Mouse (Mus musculus) midbrain, postnatal 0 days (tissue): ENCODE data around the gene Rasal2. TPM values are rescaled to one million over a fixed set of nuclear protein-coding genes. Genes with fewer than 3 reads are reported as not detected.
A peak's percentile ranks its signal among the peaks of the same experiment; 100 is the strongest.

Experiments
- ATAC-seq: fragments of 200-750 bp; cut with Nextera tagmentation; 2 replicates; pipeline ENCODE4 v1.8.0; 2017; ENCODE audit warnings: moderate number of reproducible peaks, mild to moderate bottlenecking, moderate TSS enrichment, moderate library complexity; ENCODE audit not compliant: low FRiP score
- DNase-seq: peaks from one replicate; pipeline ENCODE4 v3.0.0-alpha.2; 2015; ENCODE audit warnings: low spot score
- H3K27ac ChIP-seq: fragments of 300-500 bp; sonication (generic); 2 replicates; pipeline ENCODE4 v1.5.1; 2014; ENCODE audit warnings: low read depth, mild to moderate bottlenecking, low read length, mixed read lengths
- H3K27me3 ChIP-seq: fragments of 300-500 bp; sonication (generic); 2 replicates; pipeline ENCODE4 v1.6.1; 2014; ENCODE audit warnings: low read length, control low read depth, mixed read lengths; ENCODE audit not compliant: insufficient read depth
- H3K36me3 ChIP-seq: fragments of 300-500 bp; sonication (generic); 2 replicates; pipeline ENCODE4 v1.6.1; 2014; ENCODE audit warnings: low read length, control low read depth, mixed read lengths; ENCODE audit not compliant: insufficient read depth
- H3K4me1 ChIP-seq: fragments of 300-500 bp; sonication (generic); 2 replicates; pipeline ENCODE4 v1.6.1; 2014; ENCODE audit warnings: mild to moderate bottlenecking, control low read depth, antibody characterized with exemption, low read length, mixed read lengths; ENCODE audit not compliant: insufficient read depth
- H3K4me2 ChIP-seq: fragments of 300-500 bp; sonication (generic); 2 replicates; pipeline ENCODE4 v1.6.1; 2014; ENCODE audit warnings: low read depth, mild to moderate bottlenecking, low read length, mixed read lengths; ENCODE audit not compliant: poor library complexity, severe bottlenecking
- H3K4me3 ChIP-seq: fragments of 300-500 bp; sonication (generic); 2 replicates; pipeline ENCODE4 v1.5.1; 2014; ENCODE audit warnings: low read depth, mild to moderate bottlenecking, low read length, moderate library complexity
- H3K9ac ChIP-seq: fragments of 300-500 bp; sonication (generic); replicated peaks from 2 replicates; pipeline ENCODE4 v1.6.1; 2014; ENCODE audit warnings: mild to moderate bottlenecking, low read length, moderate library complexity, mixed read lengths; ENCODE audit not compliant: poor library complexity, severe bottlenecking
- H3K9me3 ChIP-seq: fragments of 300-500 bp; sonication (generic); 2 replicates; pipeline ENCODE4 v1.6.1; 2016; ENCODE audit warnings: low read length, control low read depth
- CTCF ChIP-seq: IDR thresholded peaks from 2 replicates; pipeline ENCODE4 v1.5.1; 2016; ENCODE audit warnings: antibody characterized with exemption, mild to moderate bottlenecking
- WGBS: fragments of 180-500 bp; shearing (Covaris S2); extraction: QIAGEN DNeasy Blood & Tissue Kit; methylation state at CpG from one replicate; pipeline ENCODE4 v1.1.7; 2014; 5-methylcytosine and 5-hydroxymethylcytosine counted together
- polyA plus RNA-seq: library from polyadenylated mRNA; unstranded; fragments of >200 nt; fragmentation: Nextera tagmentation; extraction: Ambion mirVana; gene quantifications from 2 replicates; pipeline ENCODE4 v1.2.1, GENCODE M21; 2015
- total RNA-seq: library from RNA; depleted of rRNA; stranded (reverse); fragments of >200 nt; gene quantifications from 2 replicates; pipeline ENCODE4 v1.2.3, GENCODE M21; 2014

The Rasal2 gene
- total and polyA plus RNA-seq, 2 experiments from 2014 or later, result 36.3 to 41.2 TPM

GRCm38 (mm10) chr1:157114492-157114891 lies 297.9 kb downstream of the Rasal2 start:
- Histone ChIP-seq H3K9ac (no peak overlapping the region), H3K36me3 (no peaks in the 10 kb centered on the region), H3K4me3 (no peak overlapping the region), H3K4me1 (no peaks in the 10 kb centered on the region), H3K27me3 (no peaks in the 10 kb centered on the region), H3K27ac (no peak overlapping the region), H3K4me2 (no peak overlapping the region), H3K9me3 (no peaks in the 10 kb centered on the region)
- DNase-seq, result peak; percentile 36
- no peak for ATAC-seq
- 55% methylated on average over 2 of the region's 2 CpGs for WGBS
- TF ChIP-seq CTCF, result no peak

- Histone ChIP-seq H3K27ac (no peak overlapping the region), H3K9me3 (no peaks in the 10 kb centered on the region), H3K4me1 (no peaks in the 10 kb centered on the region), H3K36me3 (no peaks in the 10 kb centered on the region), H3K4me3 (no peak overlapping the region), H3K4me2 (no peak overlapping the region), H3K27me3 (no peaks in the 10 kb centered on the region), H3K9ac (no peak overlapping the region)
- whole genome bisulfite sequencing, result 71% methylated on average over 6 of the region's 6 CpGs
- no peak for ATAC-seq
- TF ChIP-seq CTCF, result no peak
- DNase-seq, result no peak
Measured at GRCm38 (mm10) chr1:157110287-157110835, 302.0 kb downstream of the Rasal2 start.

GRCm38 (mm10) chr1:157108580-157108979 lies 303.8 kb downstream of the Rasal2 start, which contains the start of gene Tex35:
Gene Tex35, minus strand, starts transcription at chr1:157108680.
- Histone ChIP-seq H3K9ac (no peak within 1 kb of the TSS), H3K4me2 (no peak within 1 kb of the TSS), H3K9me3 (no peaks in the 10 kb centered on the region), H3K4me3 (no peak within 1 kb of the TSS), H3K36me3 (no peaks in the 10 kb centered on the region), H3K27ac (no peak within 1 kb of the TSS), H3K4me1 (no peaks in the 10 kb centered on the region), H3K27me3 (no peaks in the 10 kb centered on the region)
- no peak for DNase-seq
- ATAC-seq, result no peak
- WGBS, result 91% methylated on average over 4 of the region's 4 CpGs
- no peak for TF ChIP-seq CTCF

- peak overlapping the region; percentile 30 for H3K9ac ChIP-seq
- H3K27ac ChIP-seq, result 0 out of 2 replicates have a peak overlapping the region, but pooled peaks have one; percentile 39
- no peak for TF ChIP-seq CTCF
- DNase-seq (peak; percentile 66), ATAC-seq (peak; percentile 81)
- no peaks in the 10 kb centered on the region for H3K27me3 ChIP-seq
- peaks cover 7% of the 10 kb centered on the region for H3K4me1 ChIP-seq
- H3K4me3 ChIP-seq, result peak overlapping the region; percentile 22; the same call in 1 of the 2 replicates
- no peaks in the 10 kb centered on the region for H3K36me3 ChIP-seq
- 5% methylated on average over 19 of the region's 19 CpGs for WGBS
- H3K4me2 ChIP-seq, result peak overlapping the region; percentile 44
- H3K9me3 ChIP-seq, result no peaks in the 10 kb centered on the region
Measured at GRCm38 (mm10) chr1:157101122-157101865, 311.1 kb downstream of the Rasal2 start.

GRCm38 (mm10) chr1:157095534-157095933 lies 316.9 kb downstream of the Rasal2 start:
- no peaks in the 10 kb centered on the region for H3K9me3 ChIP-seq
- TF ChIP-seq CTCF, result no peak
- H3K27me3 ChIP-seq, result no peaks in the 10 kb centered on the region
- H3K9ac ChIP-seq, result no peak overlapping the region
- H3K4me3 ChIP-seq, result no peak overlapping the region
- no peak for DNase-seq
- H3K27ac ChIP-seq, result no peak overlapping the region
- no peak overlapping the region for H3K4me2 ChIP-seq
- no peak for ATAC-seq
- no peaks in the 10 kb centered on the region for H3K4me1 ChIP-seq
- 88% methylated on average over 4 of the region's 4 CpGs for WGBS
- H3K36me3 ChIP-seq, result no peaks in the 10 kb centered on the region

GRCm38 (mm10) chr1:157092622-157093021 lies 319.8 kb downstream of the Rasal2 start:
- H3K9me3 ChIP-seq, result no peaks in the 10 kb centered on the region
- H3K36me3 ChIP-seq, result no peaks in the 10 kb centered on the region
- no peaks in the 10 kb centered on the region for H3K4me1 ChIP-seq
- H3K4me2 ChIP-seq, result no peak overlapping the region
- no peaks in the 10 kb centered on the region for H3K27me3 ChIP-seq
- H3K27ac ChIP-seq, result no peak overlapping the region
- TF ChIP-seq CTCF, result no peak
- ATAC-seq (no peak), DNase-seq (no peak)
- no peak overlapping the region for H3K4me3 ChIP-seq
- WGBS, result 94% methylated on average over 1 of the region's 1 CpGs
- H3K9ac ChIP-seq, result no peak overlapping the region
